Mouse (Mus musculus) limb, embryonic 14.5 days (tissue): ENCODE results near the gene Vwce. TPM values are rescaled to one million over a fixed set of nuclear protein-coding genes. Genes with fewer than 3 reads are reported as not detected.

Experiments used
- ATAC-seq: fragments of 200-750 bp; cut with Nextera tagmentation; 2 replicates; pipeline ENCODE4 v1.8.0; 2017; ENCODE audit warnings: low read depth, moderate number of reproducible peaks, moderate TSS enrichment; ENCODE audit not compliant: low FRiP score
- DNase-seq: peaks from one replicate; pipeline ENCODE4 v3.0.0-alpha.2; 2015; ENCODE audit warnings: low spot score
- H3K27ac ChIP-seq: fragments of 300-500 bp; sonication (generic); replicated peaks from 2 replicates; pipeline ENCODE4 v1.5.1; 2014; ENCODE audit warnings: low read depth, mild to moderate bottlenecking, low read length, moderate library complexity, mixed read lengths
- H3K27me3 ChIP-seq: fragments of 300-500 bp; sonication (generic); 2 replicates; pipeline ENCODE4 v1.6.1; 2014; ENCODE audit warnings: low read length, mixed read lengths; ENCODE audit not compliant: control insufficient read depth, insufficient read depth
- H3K36me3 ChIP-seq: fragments of 300-500 bp; sonication (generic); 2 replicates; pipeline ENCODE4 v1.6.1; 2014; ENCODE audit warnings: mild to moderate bottlenecking, low read length, moderate library complexity, mixed read lengths; ENCODE audit not compliant: control insufficient read depth, insufficient read depth
- H3K4me1 ChIP-seq: fragments of 300-500 bp; sonication (generic); 2 replicates; pipeline ENCODE4 v1.6.1; 2014; ENCODE audit warnings: antibody characterized with exemption, low read length, mixed read lengths; ENCODE audit not compliant: control insufficient read depth, insufficient read depth
- H3K4me2 ChIP-seq: fragments of 300-500 bp; sonication (generic); replicated peaks from 2 replicates; pipeline ENCODE4 v1.6.1; 2014; ENCODE audit warnings: low read depth, mild to moderate bottlenecking, low read length, moderate library complexity; ENCODE audit not compliant: severe bottlenecking
- H3K4me3 ChIP-seq: fragments of 300-500 bp; sonication (generic); replicated peaks from 2 replicates; pipeline ENCODE4 v1.5.1; 2014; ENCODE audit warnings: low read length
- H3K9ac ChIP-seq: fragments of 300-500 bp; sonication (generic); 2 replicates; pipeline ENCODE4 v1.6.1; 2014; ENCODE audit warnings: mild to moderate bottlenecking, low read depth, low read length, moderate library complexity; ENCODE audit not compliant: severe bottlenecking
- H3K9me3 ChIP-seq: fragments of 300-500 bp; sonication (generic); 2 replicates; pipeline ENCODE4 v1.6.1; 2016; ENCODE audit warnings: low read length; ENCODE audit not compliant: control insufficient read depth
- POLR2A ChIP-seq: fragments of 200-500 bp; IDR thresholded peaks from 2 replicates; pipeline ENCODE4 v1.8.0; 2012; ENCODE audit warnings: inconsistent platforms, mild to moderate bottlenecking, moderate library complexity, borderline replicate concordance; ENCODE audit not compliant: insufficient read depth, insufficient read length; ENCODE audit errors: extremely low read depth
- WGBS: fragments of 180-500 bp; shearing (Covaris S2); extraction: QIAGEN DNeasy Blood & Tissue Kit; methylation state at CpG from one replicate; pipeline ENCODE4 v1.1.7; 2014; 5-methylcytosine and 5-hydroxymethylcytosine counted together
- polyA plus RNA-seq, 2 experiments: library from polyadenylated mRNA; depleted of rRNA in 1 of 2; stranded (reverse) in 1 of 2; unstranded in 1 of 2; fragments of >200 nt; fragmentation: Nextera tagmentation in 1 of 2; extraction: Ambion mirVana in 1 of 2; gene quantifications; 2 replicates each; pipeline versions ENCODE4 v1.2.1 to v1.2.3; 2012 to 2014

Gene Vwce
- polyA plus RNA-seq, 2 experiments = 3.2 to 7.0 TPM

DNA sequence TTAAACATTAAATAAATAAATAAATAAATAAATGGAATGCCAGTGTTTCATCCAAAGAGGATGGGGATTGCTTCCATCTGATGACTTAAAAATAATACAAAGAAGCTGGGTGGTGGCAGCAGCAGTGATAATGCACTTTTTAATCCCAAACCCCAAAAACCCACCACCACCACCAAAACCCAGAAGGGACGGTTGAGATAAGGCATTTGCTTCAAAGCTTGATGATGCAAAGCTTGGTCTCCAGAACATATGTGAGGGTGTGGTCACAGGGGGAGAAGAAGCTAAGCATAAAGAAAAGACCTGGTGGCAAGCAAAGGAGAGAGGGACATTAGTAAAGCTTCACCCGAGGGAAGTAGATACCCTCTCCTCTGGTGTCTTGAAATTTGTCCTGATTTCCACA is 27.9 kb downstream of the Vwce start:
- ATAC-seq = no peak
- Histone ChIP-seq H3K4me2 (no peak overlapping the region), H3K27me3 (no peaks in the 10 kb centered on the region), H3K9me3 (no peaks in the 10 kb centered on the region), H3K4me3 (no peak overlapping the region), H3K27ac (no peak overlapping the region), H3K36me3 (no peaks in the 10 kb centered on the region), H3K4me1 (no peaks in the 10 kb centered on the region), H3K9ac (no peak overlapping the region)
- no peak for TF ChIP-seq POLR2A
- no peak for DNase-seq
- WGBS = 81% methylated on average over 2 of the region's 2 CpGs

DNA sequence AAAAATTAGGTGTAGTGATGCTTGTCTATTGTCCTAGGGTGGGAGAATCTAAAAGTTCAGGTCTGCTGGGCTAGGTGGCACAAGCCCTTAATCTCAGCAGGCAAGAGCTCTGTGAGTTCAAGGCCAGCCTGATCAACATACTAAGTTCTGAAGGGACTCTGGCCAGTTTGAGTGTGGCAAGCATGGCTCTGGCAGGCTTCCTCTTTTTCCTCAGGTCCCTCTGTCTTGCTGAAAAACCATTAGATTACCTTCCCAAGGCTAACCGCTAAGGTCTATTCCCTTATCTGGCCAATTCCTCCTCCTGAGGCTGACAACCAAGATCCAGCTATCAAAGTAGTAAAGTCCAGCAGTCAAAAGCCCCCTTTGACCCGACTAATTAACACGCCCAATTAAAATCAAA is 28.7 kb downstream of the Vwce start:
- no peak for TF ChIP-seq POLR2A
- Histone ChIP-seq H3K36me3 (no peaks in the 10 kb centered on the region), H3K9ac (no peak overlapping the region), H3K4me2 (no peak overlapping the region), H3K27ac (no peak overlapping the region), H3K27me3 (no peaks in the 10 kb centered on the region), H3K4me1 (no peaks in the 10 kb centered on the region), H3K4me3 (no peak overlapping the region), H3K9me3 (no peaks in the 10 kb centered on the region)
- WGBS = 58% methylated on average over 3 of the region's 3 CpGs
- DNase-seq (no peak), ATAC-seq (no peak)

DNA sequence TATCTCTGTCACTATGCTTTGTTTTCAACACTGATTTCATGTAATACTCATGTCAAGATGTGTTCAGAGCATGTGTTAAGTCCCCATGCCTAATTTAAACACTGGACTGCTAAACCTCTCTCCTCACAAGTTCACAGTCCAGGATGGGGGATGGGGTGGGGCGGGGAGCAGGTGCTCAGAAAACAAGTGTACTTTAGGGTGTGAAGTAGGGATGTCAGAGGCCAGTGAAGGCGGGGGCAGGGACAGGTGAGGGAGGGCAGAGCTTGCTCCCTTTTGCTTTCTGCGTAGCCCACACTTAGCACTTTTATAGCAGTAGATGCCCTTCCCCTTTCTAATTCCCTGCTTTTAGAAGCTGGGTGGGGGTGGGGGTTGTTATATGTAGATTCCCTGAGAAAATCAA is 31.1 kb downstream of the Vwce start:
- no peak overlapping the region for H3K9ac ChIP-seq
- no peak for TF ChIP-seq POLR2A
- H3K4me2 ChIP-seq = no peak overlapping the region
- no peaks in the 10 kb centered on the region for H3K9me3 ChIP-seq
- no peaks in the 10 kb centered on the region for H3K4me1 ChIP-seq
- no peak overlapping the region for H3K4me3 ChIP-seq
- no peak overlapping the region for H3K27ac ChIP-seq
- no peak for DNase-seq
- H3K36me3 ChIP-seq = no peaks in the 10 kb centered on the region
- no peaks in the 10 kb centered on the region for H3K27me3 ChIP-seq
- ATAC-seq = no peak
- WGBS = 64% methylated on average over 3 of the region's 3 CpGs

DNA sequence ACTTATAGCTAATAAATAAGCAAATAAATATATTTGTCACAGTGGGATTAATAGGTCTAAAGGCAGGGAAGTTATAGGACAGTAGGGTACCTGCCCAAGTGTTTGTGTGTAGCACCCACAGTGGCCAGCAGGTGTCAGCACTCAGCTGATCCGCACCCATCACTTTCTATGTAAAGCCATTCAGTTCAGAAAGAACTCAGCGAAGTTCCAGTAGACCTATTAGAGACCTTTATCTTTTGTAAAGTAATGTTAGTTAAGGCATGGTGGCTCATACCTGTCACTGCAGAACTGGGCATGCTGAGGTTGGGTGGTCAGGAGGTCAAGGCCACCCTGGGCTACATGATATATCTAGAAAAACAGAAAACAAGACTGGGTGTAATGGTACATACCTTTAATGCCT is 31.5 kb downstream of the Vwce start:
- Histone ChIP-seq H3K4me2 (no peak overlapping the region), H3K27me3 (no peaks in the 10 kb centered on the region), H3K4me3 (no peak overlapping the region), H3K9me3 (no peaks in the 10 kb centered on the region), H3K4me1 (no peaks in the 10 kb centered on the region), H3K9ac (no peak overlapping the region), H3K27ac (no peak overlapping the region), H3K36me3 (no peaks in the 10 kb centered on the region)
- WGBS = 19% methylated on average over 2 of the region's 2 CpGs
- DNase-seq = peak; percentile 60
- TF ChIP-seq POLR2A = no peak
- ATAC-seq = peak; percentile 78

DNA sequence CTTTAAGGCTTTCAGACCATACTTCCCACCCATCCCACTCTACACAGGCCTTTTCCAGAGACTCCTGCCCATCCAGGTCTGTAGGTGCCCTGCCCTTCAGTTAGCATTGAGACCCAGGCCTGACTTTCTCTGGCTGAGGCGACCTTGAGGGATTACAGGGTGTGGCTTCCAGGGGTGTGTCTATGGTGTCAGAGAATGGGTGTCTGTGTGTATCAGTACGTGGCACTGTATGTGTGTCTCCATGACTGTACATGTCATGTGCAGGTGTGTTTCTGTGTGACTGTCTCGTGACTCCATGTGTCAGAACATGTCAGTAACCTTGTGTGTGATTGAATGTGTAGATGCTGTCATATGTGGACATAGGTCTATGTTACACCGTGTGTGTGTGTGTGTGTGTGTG is 37.3 kb downstream of the Vwce start:
- Histone ChIP-seq H3K9ac (no peak overlapping the region), H3K36me3 (no peaks in the 10 kb centered on the region), H3K9me3 (no peaks in the 10 kb centered on the region), H3K4me3 (no peak overlapping the region), H3K4me1 (no peaks in the 10 kb centered on the region), H3K4me2 (no peak overlapping the region), H3K27ac (no peak overlapping the region), H3K27me3 (no peaks in the 10 kb centered on the region)
- no peak for ATAC-seq
- DNase-seq = no peak
- WGBS = 86% methylated on average over 4 of the region's 4 CpGs
- TF ChIP-seq POLR2A = no peak

DNA sequence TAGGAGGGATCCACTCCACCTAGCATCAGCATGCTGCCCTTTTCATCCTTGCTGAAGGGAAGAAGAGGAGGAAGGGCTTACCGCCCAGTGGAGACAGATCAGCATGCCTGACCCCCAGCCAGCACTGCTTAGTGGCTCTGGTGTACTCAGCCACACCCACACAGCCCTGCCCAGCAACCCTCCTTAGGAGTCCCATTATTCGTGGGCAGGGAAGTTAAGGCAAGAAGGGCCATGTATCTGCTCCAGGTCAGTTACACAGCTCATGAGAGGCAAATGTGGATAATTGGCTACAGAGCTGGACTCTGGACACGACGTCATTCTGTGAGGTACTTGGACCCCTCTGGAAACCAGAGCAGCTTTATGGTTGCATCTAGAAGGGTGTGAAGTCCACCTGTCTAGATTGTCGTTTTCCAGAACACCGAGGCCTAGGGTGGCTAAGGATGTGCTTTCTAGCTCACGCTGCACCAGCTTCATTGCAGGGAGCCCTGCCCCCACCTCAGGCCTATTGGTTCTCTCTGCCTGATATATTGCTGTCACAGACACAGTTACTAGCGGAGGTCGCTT is 37.9 kb downstream of the Vwce start:
- Histone ChIP-seq H3K4me3 (no peak overlapping the region), H3K4me1 (no peaks in the 10 kb centered on the region), H3K9me3 (no peaks in the 10 kb centered on the region), H3K27me3 (no peaks in the 10 kb centered on the region), H3K4me2 (no peak overlapping the region), H3K36me3 (no peaks in the 10 kb centered on the region), H3K27ac (no peak overlapping the region), H3K9ac (no peak overlapping the region)
- TF ChIP-seq POLR2A = no peak
- ATAC-seq (no peak), DNase-seq (no peak)
- 46% methylated on average over 9 of the region's 9 CpGs for WGBS
